Mouse (Mus musculus) ES-E14 (cell line): ENCODE measurements around the gene Psmb7. TPM values are rescaled to one million over a fixed set of nuclear protein-coding genes. Genes with fewer than 3 reads are reported as not detected.

Experiments
- DNase-seq: peaks from one replicate; pipeline ENCODE4 v3.0.0-alpha.2; 2013; ENCODE audit warnings: low read depth, low spot score
- H3K27ac ChIP-seq: 2 replicates; pipeline ENCODE4 v1.5.1; 2012; ENCODE audit warnings: low read depth, mild to moderate bottlenecking, low read length, moderate library complexity, mixed read lengths; ENCODE audit not compliant: poor library complexity, insufficient read depth, severe bottlenecking
- H3K36me3 ChIP-seq: 2 replicates; pipeline ENCODE4 v1.6.1; 2012; ENCODE audit warnings: mild to moderate bottlenecking, low read length, moderate library complexity, mixed read lengths; ENCODE audit not compliant: control insufficient read depth, poor library complexity, insufficient read depth, severe bottlenecking
- H3K4me1 ChIP-seq, 2 experiments: fragments of 150-350 bp in 1 of 2; sonication (generic) in 1 of 2; 2 replicates each; pipeline ENCODE4 v1.6.1; 2012; ENCODE audit warnings: low read length in 2 of 2, mild to moderate bottlenecking in 1 of 2, mixed read lengths in 1 of 2; ENCODE audit not compliant: control insufficient read depth in 2 of 2, insufficient read depth in 2 of 2, poor library complexity in 1 of 2
- H3K4me3 ChIP-seq, 2 experiments: fragments of 150-350 bp in 1 of 2; sonication (generic) in 1 of 2; 2 replicates each; pipeline ENCODE4 v1.5.1; 2012; ENCODE audit warnings: low read length in 2 of 2, low read depth in 1 of 2, mild to moderate bottlenecking in 1 of 2, mixed read lengths in 1 of 2; ENCODE audit not compliant: insufficient read depth in 1 of 2, poor library complexity in 1 of 2, severe bottlenecking in 1 of 2
- H3K9ac ChIP-seq: 2 replicates; pipeline ENCODE4 v1.6.1; 2012; ENCODE audit warnings: low read depth, mild to moderate bottlenecking, low read length, mixed read lengths; ENCODE audit not compliant: poor library complexity, insufficient read depth, severe bottlenecking
- H3K9me3 ChIP-seq: fragments of 150-350 bp; sonication (generic); 2 replicates; pipeline ENCODE4 v1.6.1; 2012; ENCODE audit warnings: low read depth, mild to moderate bottlenecking, low read length; ENCODE audit not compliant: control insufficient read depth, insufficient read depth
- CHD2 ChIP-seq: IDR thresholded peaks from 2 replicates; pipeline ENCODE4 v1.6.1; 2014; ENCODE audit warnings: mild to moderate bottlenecking, low read depth, low read length, inconsistent platforms
- HCFC1 ChIP-seq: IDR thresholded peaks from 2 replicates; pipeline ENCODE4 v1.6.1; 2012; ENCODE audit warnings: low read length, inconsistent platforms, borderline replicate concordance; ENCODE audit not compliant: insufficient read depth
- MAFK ChIP-seq: IDR thresholded peaks from 2 replicates; pipeline ENCODE4 v1.6.1; 2014; ENCODE audit warnings: mild to moderate bottlenecking, low read depth, low read length, inconsistent platforms; ENCODE audit not compliant: insufficient read depth
- ZC3H11A ChIP-seq: IDR thresholded peaks from 2 replicates; pipeline ENCODE4 v1.6.1; 2012; ENCODE audit warnings: low read depth, mild to moderate bottlenecking, inconsistent platforms, low read length, borderline replicate concordance
- ZNF384 ChIP-seq: IDR thresholded peaks from 2 replicates; pipeline ENCODE4 v1.6.1; 2012; ENCODE audit warnings: low read depth, low read length, inconsistent platforms
- in situ Hi-C, 2 experiments: fragments of 600-800 bp; cut with MboI; formaldehyde crosslinking; loops; one replicate each; pipeline ENCODE4 v1.15.1; 2025; ENCODE audit warnings: low sequenced_read_pairs in 2 of 2, inconsistent platforms in 1 of 2; ENCODE audit not compliant: unreplicated experiment in 2 of 2
- total RNA-seq: library from RNA; depleted of rRNA; stranded (reverse); fragments of 300-350 nt; gene quantifications from 2 replicates; pipeline ENCODE4 v1.2.3, GENCODE M21; 2012

The Psmb7 gene
- total RNA-seq, 1 experiment = 382 TPM

DNA sequence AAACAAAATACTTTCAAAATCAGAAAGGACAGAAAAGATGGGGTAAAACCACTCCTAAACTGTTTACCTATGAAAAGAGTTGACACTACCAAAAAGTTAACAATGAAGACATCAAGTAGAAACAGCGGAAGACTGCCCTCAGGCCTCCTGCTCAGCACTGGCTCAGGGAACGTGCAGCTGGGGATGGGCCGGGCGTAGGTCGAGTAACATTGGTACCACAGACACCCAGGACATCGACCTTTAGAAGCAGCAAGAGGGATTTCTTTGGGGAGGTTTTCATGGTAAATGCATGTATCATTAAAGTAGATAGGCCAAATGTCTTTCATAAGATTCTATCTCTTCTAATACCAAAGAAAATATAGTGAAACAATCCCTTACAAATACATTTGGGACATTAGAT lies 31.3 kb downstream of the Psmb7 start:
- Histone ChIP-seq H3K36me3 (peaks cover 9% of the 10 kb centered on the region), H3K27ac (no peak overlapping the region)

DNA sequence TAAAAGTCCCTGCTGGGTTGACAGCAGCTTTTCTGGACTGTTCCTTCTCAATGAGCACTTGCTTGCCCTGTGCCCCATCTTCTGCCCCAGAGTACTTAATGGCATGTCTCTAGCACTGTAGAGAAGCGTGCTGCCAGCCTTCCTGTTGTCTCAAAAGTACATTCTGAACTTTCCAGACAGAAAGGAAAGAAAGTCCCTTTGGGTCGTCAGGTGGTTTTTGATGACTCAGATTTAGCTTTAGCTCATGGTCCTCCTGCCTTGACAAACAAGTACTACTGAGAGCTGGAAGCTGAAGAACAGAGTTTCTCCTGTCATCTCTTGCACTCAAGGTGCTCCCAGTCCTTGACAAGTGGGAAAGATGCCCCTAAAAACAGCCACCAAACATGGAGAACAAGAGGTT lies 33.7 kb downstream of the Psmb7 start:
- Histone ChIP-seq H3K4me3 (no peak overlapping the region), H3K4me1 (no peaks in the 10 kb centered on the region), H3K36me3 (peaks cover 13% of the 10 kb centered on the region), H3K9ac (no peak overlapping the region), H3K9me3 (no peaks in the 10 kb centered on the region), H3K27ac (no peak overlapping the region)
- in situ Hi-C loops = no loop called here
- DNase-seq = no peak
- TF ChIP-seq CHD2 (no peak), ZNF384 (no peak), ZC3H11A (no peak), HCFC1 (no peak), MAFK (no peak)

More for the DNA sequence above, 31.3 kb downstream of the Psmb7 start:
- Histone ChIP-seq H3K4me3 (no peak overlapping the region), H3K4me1 (no peaks in the 10 kb centered on the region; a peak in 1 of 4 replicates), H3K9ac (no peak overlapping the region), H3K9me3 (no peaks in the 10 kb centered on the region)
- no peak for TF ChIP-seq ZC3H11A
- no peak for TF ChIP-seq ZNF384
- no peak for TF ChIP-seq MAFK
- no peak for TF ChIP-seq HCFC1
- TF ChIP-seq CHD2 = no peak
- in situ Hi-C loops = no loop called here
- DNase-seq = no peak

DNA sequence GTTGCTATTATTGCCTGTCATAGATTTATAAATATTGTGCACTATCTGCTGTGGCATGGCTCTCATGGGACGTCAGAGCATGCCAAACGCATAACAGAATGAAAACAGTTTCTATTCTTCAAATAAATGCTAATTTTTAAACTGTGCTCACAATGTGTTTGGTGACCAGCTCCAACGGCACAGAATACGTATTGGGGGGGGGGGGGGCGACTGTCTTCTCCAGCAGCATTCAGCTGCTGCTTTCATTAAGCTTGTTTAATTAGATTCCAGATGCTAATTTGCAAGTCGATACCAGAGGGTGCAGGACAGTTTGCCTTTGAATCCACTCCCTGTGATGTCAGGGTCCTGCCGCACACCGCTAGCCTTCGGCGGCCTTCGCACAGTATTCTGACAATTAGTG lies 34.6 kb downstream of the Psmb7 start:
- in situ Hi-C loops = no loop called here
- H3K4me3 ChIP-seq = no peak overlapping the region
- H3K36me3 ChIP-seq = peaks cover 13% of the 10 kb centered on the region
- H3K9ac ChIP-seq = no peak overlapping the region
- TF ChIP-seq ZC3H11A (no peak), HCFC1 (no peak)
- H3K27ac ChIP-seq = no peak overlapping the region
- DNase-seq = no peak
- H3K4me1 ChIP-seq = no peaks in the 10 kb centered on the region
- no peaks in the 10 kb centered on the region for H3K9me3 ChIP-seq

DNA sequence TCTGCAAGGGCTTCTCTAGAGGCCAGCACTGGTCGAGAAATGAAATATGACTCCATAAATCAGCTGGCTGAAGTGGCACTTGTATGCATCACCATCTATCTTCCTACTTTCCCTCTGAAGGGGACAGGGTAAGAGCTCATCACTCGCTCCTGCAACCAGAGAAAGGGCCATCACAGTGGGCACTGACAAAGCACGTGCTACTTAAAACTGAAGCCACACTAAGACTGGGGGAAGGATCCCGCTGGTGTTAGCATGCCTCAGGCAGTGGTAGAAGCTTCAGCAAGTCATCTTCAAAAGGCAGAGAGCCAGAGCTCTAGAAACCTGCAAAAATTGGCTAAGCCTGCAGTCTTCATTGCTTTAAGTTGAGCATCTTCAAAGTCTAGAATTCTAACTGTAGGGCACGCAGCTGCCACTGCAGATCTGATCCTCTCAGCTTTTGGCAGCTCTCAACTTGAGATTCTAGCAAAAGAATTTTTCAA lies 35.0 kb downstream of the Psmb7 start:
- no peaks in the 10 kb centered on the region for H3K4me1 ChIP-seq
- H3K27ac ChIP-seq = no peak overlapping the region
- no peak for TF ChIP-seq HCFC1
- TF ChIP-seq ZNF384 = no peak
- TF ChIP-seq ZC3H11A = no peak
- TF ChIP-seq CHD2 = no peak
- TF ChIP-seq MAFK = no peak
- in situ Hi-C loops = no loop called here
- no peak for DNase-seq
- H3K36me3 ChIP-seq = peaks cover 13% of the 10 kb centered on the region
- H3K4me3 ChIP-seq = no peak overlapping the region
- H3K9ac ChIP-seq = no peak overlapping the region
- no peaks in the 10 kb centered on the region for H3K9me3 ChIP-seq

DNA sequence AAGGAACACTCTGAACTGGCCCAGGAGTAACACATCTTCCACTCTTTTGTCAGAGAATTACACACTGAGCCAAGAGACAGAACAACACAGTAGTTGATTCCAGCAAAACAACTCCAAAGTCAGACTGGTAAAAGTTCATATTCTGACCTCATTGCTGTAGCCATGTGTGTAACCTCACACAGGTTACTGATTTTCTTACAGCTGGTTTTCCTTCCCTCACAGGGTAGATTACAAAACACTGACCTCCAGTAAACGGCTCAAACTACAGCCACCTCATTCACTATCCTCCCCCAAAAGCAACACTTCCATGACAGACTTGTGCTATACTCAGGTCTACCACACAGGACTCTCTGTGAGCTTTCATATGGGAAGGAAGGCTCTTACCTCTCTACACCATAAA lies 36.2 kb downstream of the Psmb7 start:
- H3K4me3 ChIP-seq = no peak overlapping the region
- H3K9ac ChIP-seq = no peak overlapping the region
- TF ChIP-seq HCFC1 (no peak), ZNF384 (no peak), CHD2 (no peak), MAFK (no peak), ZC3H11A (no peak)
- no peaks in the 10 kb centered on the region for H3K9me3 ChIP-seq
- in situ Hi-C loops = no loop called here
- no peak overlapping the region for H3K27ac ChIP-seq
- no peak for DNase-seq
- no peaks in the 10 kb centered on the region for H3K4me1 ChIP-seq
- H3K36me3 ChIP-seq = peaks cover 8% of the 10 kb centered on the region
